Mouse (Mus musculus) small intestine, adult 2 months (tissue): ENCODE measurements around the gene Ankrd28.

Experiments
- CTCF ChIP-seq: fragments of 200-500 bp; IDR thresholded peaks from 2 replicates; pipeline ENCODE4 v1.5.1; 2012; ENCODE audit warnings: low read depth, mild to moderate bottlenecking, control low read depth, inconsistent platforms, low read length, moderate library complexity, mixed read lengths; ENCODE audit not compliant: insufficient replicate concordance, insufficient read length; ENCODE audit errors: extremely low read depth
- POLR2A ChIP-seq: fragments of 200-500 bp; IDR thresholded peaks from 2 replicates; pipeline ENCODE4 v1.6.1; 2012; ENCODE audit warnings: low read depth, mild to moderate bottlenecking, control low read depth, inconsistent platforms, low read length, moderate library complexity

DNA sequence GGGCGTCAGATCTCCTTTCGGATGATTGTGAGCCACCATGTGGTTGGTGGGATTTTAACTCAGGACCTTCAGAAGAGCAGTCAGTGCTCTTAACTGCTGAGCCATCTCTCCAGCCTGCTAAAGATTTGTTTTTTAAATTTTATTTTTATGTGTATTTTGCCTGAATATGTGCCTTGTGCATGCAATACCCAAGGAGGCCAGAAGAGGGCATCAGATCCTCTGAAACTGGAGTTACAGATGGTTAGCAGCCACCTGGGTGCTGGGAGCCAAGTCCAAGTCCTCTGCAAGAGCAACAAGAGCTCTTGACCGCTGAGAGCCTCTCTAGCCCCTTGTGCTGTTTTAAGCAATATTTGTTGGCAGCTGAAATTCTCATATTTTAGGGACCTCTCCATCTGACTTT, 180.1 kb downstream of the Ankrd28 start:
- peak; percentile 26; the same call in 1 of the 2 replicates for TF ChIP-seq CTCF
- TF ChIP-seq POLR2A = no peak
